Mouse (Mus musculus) adrenal gland (tissue): ENCODE measurements around the gene Lipm.

Experiments used
- intact Hi-C: fragments of 180-260 bp; cut with DNase I; formaldehyde crosslinking; loops from one replicate; pipeline ENCODE4 v1.15.1; 2025
- microRNA-seq, 2 experiments: library from miRNA; unstranded; fragments of <30 nt; microRNA quantifications; one replicate each; pipeline ENCODE4; 2019

The Lipm gene

DNA sequence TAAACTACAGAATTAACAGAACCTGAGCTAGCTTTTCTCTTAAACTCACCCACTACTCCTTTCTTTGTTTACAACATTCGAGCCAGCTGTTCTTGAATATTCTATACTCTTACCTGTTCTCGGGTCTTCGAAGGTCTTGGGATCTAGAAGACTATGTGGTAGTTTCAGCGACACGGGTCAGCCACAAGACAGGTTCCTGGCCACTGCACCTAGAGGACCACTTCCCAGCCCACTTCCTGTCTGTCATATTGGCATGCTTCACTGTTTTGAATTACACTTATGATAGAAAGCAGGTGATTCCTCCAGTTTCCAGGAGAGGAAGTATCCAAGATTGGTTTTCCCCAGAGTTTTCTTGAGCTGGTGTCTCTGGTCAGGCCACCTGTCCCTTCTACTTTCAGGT is 62.0 kb downstream of the Lipm start:
- intact Hi-C loops = no loop called here

DNA sequence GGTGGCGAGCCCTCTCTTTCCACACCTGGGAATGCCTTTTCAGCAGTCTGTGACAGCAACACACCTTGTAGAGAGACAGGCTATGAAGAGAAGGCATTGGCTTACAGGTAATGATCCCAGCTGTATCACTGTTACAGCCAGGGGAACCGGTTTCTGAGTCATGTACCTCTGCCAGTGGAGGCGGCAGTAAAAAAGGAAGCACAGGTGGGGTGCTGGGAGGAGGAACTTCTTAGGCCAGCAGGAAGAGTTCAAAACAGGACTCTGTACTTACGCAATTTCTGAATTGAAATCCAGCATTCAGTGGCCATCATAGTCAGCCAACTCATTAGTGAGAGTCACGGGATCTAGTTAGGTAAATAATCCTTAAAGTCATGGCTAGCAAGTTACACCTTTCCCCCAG is 65.2 kb downstream of the Lipm start, which contains the start of gene Ankrd22:
Gene Ankrd22 (minus strand): TSS at position 163 of the 400 bp plus-strand sequence.
- intact Hi-C loops = no loop called here

DNA sequence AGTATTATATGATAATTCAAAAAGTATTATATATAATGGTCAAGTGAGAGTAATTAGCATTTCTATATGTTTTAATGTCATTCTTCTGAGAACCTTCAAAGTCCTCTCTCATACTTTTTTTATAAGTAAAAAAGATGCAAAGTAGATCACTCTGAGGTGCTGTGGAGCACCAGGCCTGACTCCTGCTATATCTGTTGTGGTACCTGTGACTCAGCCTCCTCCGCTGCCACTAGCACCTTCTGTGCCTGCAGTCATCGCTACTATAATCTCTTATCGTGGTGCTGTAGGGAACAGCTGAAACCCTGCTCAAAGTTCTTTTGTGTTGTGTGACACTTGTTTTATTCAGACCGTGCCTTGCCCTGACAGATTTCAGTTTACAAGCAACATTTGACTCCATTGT is 65.7 kb downstream of the Lipm start:
- intact Hi-C loops = no loop called here

GRCm38 (mm10) chr19:34167896-34168661 is 67.3 kb downstream of the Lipm start:
- intact Hi-C loops = no loop called here

- intact Hi-C loops = no loop called here
These were observed 68.4 kb downstream of the Lipm start for GRCm38 (mm10) chr19:34169121-34169520.

DNA sequence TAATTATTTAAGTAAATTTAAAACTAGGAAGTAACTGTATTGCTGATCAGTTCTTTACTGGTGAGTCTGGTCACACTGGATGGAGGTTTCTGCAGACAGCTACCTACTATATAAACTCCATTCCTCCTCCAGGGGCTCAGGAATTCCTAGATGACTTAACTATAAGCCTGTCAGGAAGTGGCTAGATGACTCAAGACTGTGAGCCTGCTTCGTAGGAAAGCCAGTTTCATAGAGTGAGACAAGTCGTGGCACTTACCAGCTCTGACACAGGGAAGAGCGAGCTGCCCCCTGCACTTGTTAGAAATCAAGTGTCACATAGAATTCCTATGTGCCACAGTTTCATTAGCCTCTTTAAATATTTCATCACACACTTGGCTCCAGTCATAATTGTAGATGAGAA is 70.4 kb downstream of the Lipm start:
- intact Hi-C loops = no loop called here

Small RNAs within 50 kb of the gene (microRNA-seq; reads per million reads assigned to microRNA genes)
- 0 reads per million in 2 experiments for gene Gm23334
